Mouse (Mus musculus): Measurements from ENCODE around the gene Hoxc5. TPM values are rescaled to one million over a fixed set of nuclear protein-coding genes. Genes with fewer than 3 reads are reported as not detected.

The Hoxc5 gene
- total RNA-seq, 2 experiments from 2014 or later: not detected

Other genes with a start within 250 kb of the Hoxc5 start
- gene Calcoco1, start 245.3 kb upstream of the Hoxc5 start, total RNA-seq (2015): 12.0 and 16.8 TPM in 2 replicates
- 9.2 and 10.8 TPM in 2 replicates for gene Calcoco1, start 245.3 kb upstream of the Hoxc5 start, total RNA-seq (2017)
- not detected in 2 replicates for gene Hoxc13, start 46.3 kb upstream of the Hoxc5 start, total RNA-seq (2015)
- not detected in 2 replicates for gene Hoxc13, start 46.3 kb upstream of the Hoxc5 start, total RNA-seq (2017)
- not detected in 2 replicates for gene Hoxc12, start 30.7 kb upstream of the Hoxc5 start, total RNA-seq (2015)
- not detected in 2 replicates for gene Hoxc12, start 30.7 kb upstream of the Hoxc5 start, total RNA-seq (2017)
- not detected in 2 replicates for gene Hoxc11, start 13.0 kb upstream of the Hoxc5 start, total RNA-seq (2015)
- gene Hoxc11, start 13.0 kb upstream of the Hoxc5 start, total RNA-seq (2017): not detected in 2 replicates
- gene Hoxc10, start 647 bp upstream of the Hoxc5 start, total RNA-seq (2015): not detected in 2 replicates
- gene Hoxc10, start 647 bp upstream of the Hoxc5 start, total RNA-seq (2017): not detected in 2 replicates
- not detected in 2 replicates for gene Hoxc9, start 9.0 kb downstream of the Hoxc5 start, total RNA-seq (2015)
- gene Hoxc9, start 9.0 kb downstream of the Hoxc5 start, total RNA-seq (2017): not detected in 2 replicates
- gene Hoxc8, start 23.2 kb downstream of the Hoxc5 start, total RNA-seq (2015): not detected in 2 replicates
- not detected in 2 replicates for gene Hoxc8, start 23.2 kb downstream of the Hoxc5 start, total RNA-seq (2017)
- not detected in 2 replicates for gene Hoxc6, start 30.8 kb downstream of the Hoxc5 start, total RNA-seq (2015)
- not detected in 2 replicates for gene Hoxc6, start 30.8 kb downstream of the Hoxc5 start, total RNA-seq (2017)
- not detected in 2 replicates for gene Hoxc4, start 51.5 kb downstream of the Hoxc5 start, total RNA-seq (2015)
- not detected in 2 replicates for gene Hoxc4, start 51.5 kb downstream of the Hoxc5 start, total RNA-seq (2017)
- 2.1 and 4.5 TPM in 2 replicates for gene Smug1, start 199.6 kb downstream of the Hoxc5 start, total RNA-seq (2015)
- gene Smug1, start 199.6 kb downstream of the Hoxc5 start, total RNA-seq (2017): 3.8 and 4.2 TPM in 2 replicates